Mouse (Mus musculus) C2C12 (cell line): ENCODE measurements around the gene Kcnma1. TPM values are rescaled to one million over a fixed set of nuclear protein-coding genes. Genes with fewer than 3 reads are reported as not detected.

Source experiments
- H3K27me3 ChIP-seq: one replicate; pipeline ENCODE4 v1.6.1; 2011; ENCODE audit not compliant: control insufficient read depth, insufficient read depth, insufficient read length
- H3K36me3 ChIP-seq: one replicate; pipeline ENCODE4 v1.6.1; 2011; ENCODE audit not compliant: control insufficient read depth, insufficient read depth
- H3K4me3 ChIP-seq: one replicate; pipeline ENCODE4 v1.5.1; 2011; ENCODE audit warnings: mild to moderate bottlenecking, control low read depth; ENCODE audit not compliant: poor library complexity, insufficient read depth, severe bottlenecking
- H3K79me2 ChIP-seq: one replicate; pipeline ENCODE4 v1.6.1; 2011; ENCODE audit not compliant: control insufficient read depth, insufficient read depth
- H3K79me3 ChIP-seq: one replicate; pipeline ENCODE4 v1.6.1; 2011; ENCODE audit warnings: low read depth, control low read depth
- H3ac ChIP-seq: one replicate; pipeline ENCODE3; 2011; ENCODE audit warnings: low read depth; ENCODE audit not compliant: control insufficient read depth, insufficient read length
- CEBPB ChIP-seq: IDR thresholded peaks from one replicate; pipeline ENCODE4 v1.6.1; 2011; ENCODE audit warnings: low read depth, mild to moderate bottlenecking, control low read depth, moderate library complexity
- CTCF ChIP-seq: IDR thresholded peaks from one replicate; pipeline ENCODE4 v1.5.1; 2011; ENCODE audit not compliant: control insufficient read depth, insufficient read depth, insufficient read length
- FOSL1 ChIP-seq: IDR thresholded peaks from one replicate; pipeline ENCODE4 v1.8.0; 2011; ENCODE audit warnings: mild to moderate bottlenecking, low read length; ENCODE audit not compliant: poor library complexity, insufficient read depth, severe bottlenecking
- MAX ChIP-seq: IDR thresholded peaks from one replicate; pipeline ENCODE4 v1.6.1; 2011; ENCODE audit warnings: mild to moderate bottlenecking, control low read depth
- MYOD1 ChIP-seq: IDR thresholded peaks from one replicate; pipeline ENCODE4 v1.6.1; 2011; ENCODE audit warnings: low read depth; ENCODE audit not compliant: control insufficient read depth, insufficient read length
- MYOG ChIP-seq: IDR thresholded peaks from one replicate; pipeline ENCODE4 v1.6.1; 2011; ENCODE audit not compliant: control insufficient read depth, insufficient read length; ENCODE audit errors: extremely low read depth
- USF1 ChIP-seq: IDR thresholded peaks from one replicate; pipeline ENCODE4 v1.6.1; 2011; ENCODE audit warnings: low read depth, mild to moderate bottlenecking, control low read depth, moderate library complexity
- polyA plus RNA-seq: library from polyadenylated mRNA; unstranded; fragments of >200 nt; fragmentation: generic; extraction: Trizol; gene quantifications from one replicate; pipeline ENCODE4 v1.2.1, GENCODE M21; 2012; ENCODE audit warnings: missing spikeins

Gene Kcnma1
- polyA plus RNA-seq, 1 experiment = not detected

GRCm38 (mm10) chr14:23575951-23576350 is 438.3 kb downstream of the Kcnma1 start:
- Histone ChIP-seq H3K4me3 (no peak overlapping the region), H3K79me2 (no peaks in the 10 kb centered on the region), H3ac (no peak overlapping the region), H3K79me3 (no peaks in the 10 kb centered on the region), H3K36me3 (no peaks in the 10 kb centered on the region), H3K27me3 (peaks cover 10% of the 10 kb centered on the region)
- no peak for TF ChIP-seq MYOG
- no peak for TF ChIP-seq MYOD1
- peak; percentile 28 for TF ChIP-seq CTCF
- no peak for TF ChIP-seq MAX
- no peak for TF ChIP-seq CEBPB
- no peak for TF ChIP-seq FOSL1
- TF ChIP-seq USF1 = no peak

GRCm38 (mm10) chr14:23574136-23574535 is 440.2 kb downstream of the Kcnma1 start:
- Histone ChIP-seq H3K36me3 (no peaks in the 10 kb centered on the region), H3K79me2 (no peaks in the 10 kb centered on the region), H3K4me3 (no peak overlapping the region), H3K27me3 (peaks cover 3% of the 10 kb centered on the region), H3ac (no peak overlapping the region), H3K79me3 (no peaks in the 10 kb centered on the region)
- no peak for TF ChIP-seq CTCF
- no peak for TF ChIP-seq MAX
- no peak for TF ChIP-seq USF1
- no peak for TF ChIP-seq MYOD1

GRCm38 (mm10) chr14:23573385-23573784 is 440.9 kb downstream of the Kcnma1 start:
- TF ChIP-seq CTCF = no peak
- no peak for TF ChIP-seq MYOD1
- no peak for TF ChIP-seq FOSL1
- TF ChIP-seq MAX = no peak
- TF ChIP-seq USF1 = no peak
- TF ChIP-seq MYOG = no peak
- TF ChIP-seq CEBPB = no peak

GRCm38 (mm10) chr14:23572778-23573177 is 441.5 kb downstream of the Kcnma1 start:
- Histone ChIP-seq H3K36me3 (no peaks in the 10 kb centered on the region), H3K4me3 (no peak overlapping the region)

More at GRCm38 (mm10) chr14:23573385-23573784, 440.9 kb downstream of the Kcnma1 start:
- no peak overlapping the region for H3ac ChIP-seq
- no peak overlapping the region for H3K4me3 ChIP-seq
- peaks cover 9% of the 10 kb centered on the region for H3K27me3 ChIP-seq
- no peaks in the 10 kb centered on the region for H3K79me2 ChIP-seq
- H3K36me3 ChIP-seq = no peaks in the 10 kb centered on the region
- no peaks in the 10 kb centered on the region for H3K79me3 ChIP-seq

GRCm38 (mm10) chr14:23570251-23570650 is 444.0 kb downstream of the Kcnma1 start:
- H3ac ChIP-seq = no peak overlapping the region
- no peaks in the 10 kb centered on the region for H3K36me3 ChIP-seq
- no peaks in the 10 kb centered on the region for H3K79me3 ChIP-seq
- no peak overlapping the region for H3K4me3 ChIP-seq
- H3K79me2 ChIP-seq = no peaks in the 10 kb centered on the region
- H3K27me3 ChIP-seq = peaks cover 9% of the 10 kb centered on the region
- TF ChIP-seq CTCF = no peak
- TF ChIP-seq MAX = no peak

More at GRCm38 (mm10) chr14:23572778-23573177, 441.5 kb downstream of the Kcnma1 start:
- H3K79me2 ChIP-seq = no peaks in the 10 kb centered on the region
- no peak overlapping the region for H3ac ChIP-seq
- H3K79me3 ChIP-seq = no peaks in the 10 kb centered on the region
- peaks cover 9% of the 10 kb centered on the region for H3K27me3 ChIP-seq
- TF ChIP-seq MYOG (no peak), USF1 (no peak), CEBPB (no peak), FOSL1 (no peak), MYOD1 (no peak), CTCF (no peak), MAX (no peak)

- no peaks in the 10 kb centered on the region for H3K79me2 ChIP-seq
- peaks cover 9% of the 10 kb centered on the region for H3K27me3 ChIP-seq
- no peak overlapping the region for H3K4me3 ChIP-seq
- no peak overlapping the region for H3ac ChIP-seq
- H3K79me3 ChIP-seq = no peaks in the 10 kb centered on the region
- TF ChIP-seq FOSL1 (no peak), CTCF (no peak), CEBPB (no peak), MAX (no peak), MYOG (no peak)
- no peaks in the 10 kb centered on the region for H3K36me3 ChIP-seq
These were observed 448.4 kb downstream of the Kcnma1 start for GRCm38 (mm10) chr14:23565931-23566330.
